Mouse (Mus musculus): ENCODE data around the gene Tenm4.

Gene Tenm4

DNA sequence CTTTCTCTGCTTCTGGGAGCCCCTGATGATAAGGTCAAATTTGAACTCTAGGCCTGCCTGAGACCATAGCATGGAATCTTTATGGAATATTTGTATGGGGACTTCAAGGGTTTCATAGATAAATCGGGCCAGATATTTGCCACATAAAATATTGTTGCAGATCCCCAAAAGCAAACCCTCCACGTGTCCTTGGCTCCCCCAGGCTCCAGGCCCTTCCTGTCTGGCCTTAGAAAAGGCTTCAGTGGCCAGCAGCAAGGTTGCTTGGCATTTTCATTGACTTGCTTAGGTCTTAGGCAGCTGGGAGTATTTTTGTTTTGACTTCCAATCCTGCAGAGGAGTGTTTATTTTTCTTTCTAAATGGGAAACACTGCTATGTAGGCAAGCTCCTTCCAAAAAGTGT is 477.6 kb downstream of the Tenm4 start:
- no peak for DNase-seq (ENCODE audit: low spot score)

DNA sequence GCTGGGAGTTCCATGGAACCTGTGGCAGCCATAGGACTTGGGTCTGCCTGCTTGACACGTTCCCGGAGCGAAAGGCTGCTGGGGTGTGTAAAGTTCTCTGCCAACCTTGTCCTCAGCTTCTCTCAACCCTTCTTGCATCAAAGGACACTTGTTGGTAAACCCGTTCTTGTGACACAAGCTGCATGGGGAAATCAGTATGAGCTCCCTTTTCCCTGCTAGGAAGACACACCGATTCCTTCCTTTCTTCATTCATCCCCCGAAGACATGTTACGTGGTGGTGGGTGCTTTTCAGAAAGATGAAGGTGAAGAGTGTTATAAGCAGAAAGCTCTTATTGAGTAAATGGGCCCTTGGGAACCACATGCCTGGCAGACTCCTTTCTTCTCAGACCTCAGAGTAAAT is 478.1 kb downstream of the Tenm4 start:
- DNase-seq (ENCODE audit: low spot score), result no peak

DNA sequence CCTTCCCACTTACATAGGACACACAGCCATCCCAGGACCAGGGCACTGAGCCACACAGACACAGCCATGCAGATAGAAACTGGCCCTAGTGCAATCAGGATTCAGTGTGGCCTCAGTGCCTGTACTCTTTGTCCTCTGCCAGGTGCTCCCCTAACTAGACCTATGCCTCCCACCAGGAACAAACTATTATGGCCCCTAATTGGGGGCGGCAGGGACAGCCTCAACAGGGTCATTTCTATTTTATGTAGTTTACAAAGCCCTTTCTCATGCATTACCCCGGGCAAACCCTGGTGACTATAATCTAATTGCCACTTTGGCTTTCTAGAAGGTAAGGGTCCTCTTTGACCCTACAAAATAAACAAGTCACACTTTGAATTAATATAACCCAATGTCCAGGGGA is 479.4 kb downstream of the Tenm4 start:
- DNase-seq (ENCODE audit: low spot score), result no peak

DNA sequence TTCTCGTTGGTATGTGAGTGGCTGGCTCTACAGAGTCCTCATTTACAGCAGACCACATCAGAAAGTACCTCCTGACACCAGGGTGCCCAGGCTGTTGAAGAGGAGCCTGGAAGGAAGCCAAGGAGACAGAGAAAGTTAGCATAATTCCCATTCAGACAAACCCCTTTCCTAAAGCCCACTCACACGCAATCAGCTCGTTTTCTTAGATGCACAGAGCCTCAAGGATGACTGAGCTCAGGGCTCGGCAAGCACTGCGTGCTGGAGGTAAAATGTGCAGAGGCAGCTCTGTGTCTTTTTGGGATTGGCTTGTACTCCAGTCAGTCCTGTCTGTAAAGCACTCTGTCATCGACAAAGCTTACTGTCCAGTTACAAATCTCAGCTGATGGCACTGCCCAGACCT is 480.0 kb downstream of the Tenm4 start:
- no peak for DNase-seq (ENCODE audit: low spot score)

DNA sequence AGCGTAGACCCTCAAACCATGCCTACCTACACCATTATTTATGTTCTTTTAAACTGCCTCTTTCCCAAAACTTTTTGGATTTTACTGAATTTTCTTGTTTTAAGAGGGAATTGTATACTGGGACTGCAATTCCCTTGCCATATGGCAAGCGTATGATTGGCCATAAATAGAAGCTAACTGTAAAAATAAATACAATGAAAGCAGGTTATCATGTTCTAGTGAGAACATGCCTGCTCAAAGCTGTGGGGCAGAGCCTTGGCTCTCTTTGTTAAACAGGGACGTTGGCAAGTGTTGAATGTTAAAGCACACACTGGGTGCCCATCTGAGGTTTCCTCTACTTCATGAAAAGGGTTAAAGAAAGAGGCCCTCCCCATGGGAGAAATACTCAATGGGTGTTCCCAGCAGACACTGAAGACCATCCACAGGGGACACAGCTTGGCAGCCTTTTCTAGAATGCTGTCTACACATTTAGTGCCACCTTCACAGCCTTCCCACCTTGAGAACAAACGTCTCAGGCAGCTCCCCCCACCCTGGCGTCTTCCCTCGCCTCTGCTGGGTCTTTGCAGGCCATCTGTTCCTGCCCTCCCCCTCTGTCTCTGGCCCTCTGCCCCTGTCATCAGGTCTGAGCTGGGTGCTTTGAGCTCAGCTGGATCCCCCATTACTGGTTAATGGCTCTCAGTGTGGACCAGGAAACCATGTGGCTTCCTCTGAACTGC is 480.7 kb downstream of the Tenm4 start:
- no peak for DNase-seq (ENCODE audit: low spot score)

DNA sequence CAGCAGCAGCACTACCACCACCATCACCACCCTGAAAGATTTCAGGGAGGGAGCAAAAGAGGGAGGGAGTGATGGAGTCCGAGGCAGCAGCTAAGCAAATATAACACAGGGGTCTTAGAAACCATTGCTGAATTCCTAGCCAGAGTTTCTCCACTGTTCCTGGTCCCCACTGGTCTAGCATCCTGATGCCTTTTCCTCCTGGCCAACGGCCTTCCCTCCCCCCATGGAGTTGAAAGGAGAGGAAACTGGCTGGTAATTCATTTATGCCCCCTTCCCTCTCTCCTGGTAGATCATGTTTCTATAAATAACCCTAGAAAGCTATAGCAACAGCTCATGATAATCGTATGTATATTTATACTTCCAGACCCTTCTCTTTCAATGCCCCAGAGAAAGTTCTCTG is 481.8 kb downstream of the Tenm4 start:
- no peak for DNase-seq (ENCODE audit: low spot score)

DNA sequence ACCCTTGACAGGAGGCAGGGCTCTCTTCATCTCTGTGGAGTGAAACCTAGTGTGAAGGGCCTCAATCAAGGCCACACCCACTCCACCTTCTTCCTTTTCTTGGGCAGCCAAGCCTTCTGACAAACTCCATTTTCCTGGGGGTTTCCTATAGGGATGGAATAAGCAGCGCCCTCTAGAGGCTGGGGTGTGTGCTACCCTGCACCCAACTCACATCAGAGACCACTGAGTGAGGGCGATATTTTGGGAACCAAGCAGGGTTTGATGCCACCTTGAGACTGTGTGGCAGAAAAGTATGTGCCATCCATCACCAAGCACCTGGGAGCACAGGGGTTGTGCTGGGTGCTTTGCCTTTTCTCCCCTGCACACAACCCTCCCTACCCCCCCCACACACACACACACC is 483.2 kb downstream of the Tenm4 start:
- DNase-seq (ENCODE audit: low spot score), result no peak

DNA sequence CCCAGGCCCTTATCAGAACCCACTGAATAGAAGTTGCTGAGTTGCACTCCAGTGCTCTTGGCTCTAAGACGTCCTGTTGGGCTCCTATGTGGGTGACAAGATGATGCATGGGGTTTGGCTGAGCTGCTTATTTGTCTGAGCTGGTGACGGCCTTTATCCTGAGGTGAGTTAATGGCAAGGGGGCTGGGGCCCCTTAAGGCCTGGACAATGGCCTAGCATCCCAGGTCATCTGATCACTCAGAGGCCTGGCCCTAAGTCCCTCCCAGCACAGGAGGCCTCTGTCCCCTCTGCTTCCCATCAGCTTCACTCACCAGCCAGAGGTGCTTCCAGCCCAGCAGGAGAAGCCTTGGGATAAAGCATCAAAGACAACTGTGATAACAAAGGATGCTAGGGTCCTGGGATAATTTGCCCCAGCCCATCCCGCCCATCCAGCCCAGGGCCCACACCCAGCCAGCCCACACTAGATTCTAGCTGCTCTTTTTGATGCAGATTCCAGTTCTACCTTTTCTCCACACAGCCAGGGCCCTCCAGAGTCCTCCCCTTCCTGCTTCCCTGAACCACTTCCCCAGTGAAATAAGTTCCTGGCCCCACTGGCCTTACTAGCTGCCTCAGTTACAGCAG is 484.2 kb downstream of the Tenm4 start:
- DNase-seq (ENCODE audit: low spot score), result no peak

DNA sequence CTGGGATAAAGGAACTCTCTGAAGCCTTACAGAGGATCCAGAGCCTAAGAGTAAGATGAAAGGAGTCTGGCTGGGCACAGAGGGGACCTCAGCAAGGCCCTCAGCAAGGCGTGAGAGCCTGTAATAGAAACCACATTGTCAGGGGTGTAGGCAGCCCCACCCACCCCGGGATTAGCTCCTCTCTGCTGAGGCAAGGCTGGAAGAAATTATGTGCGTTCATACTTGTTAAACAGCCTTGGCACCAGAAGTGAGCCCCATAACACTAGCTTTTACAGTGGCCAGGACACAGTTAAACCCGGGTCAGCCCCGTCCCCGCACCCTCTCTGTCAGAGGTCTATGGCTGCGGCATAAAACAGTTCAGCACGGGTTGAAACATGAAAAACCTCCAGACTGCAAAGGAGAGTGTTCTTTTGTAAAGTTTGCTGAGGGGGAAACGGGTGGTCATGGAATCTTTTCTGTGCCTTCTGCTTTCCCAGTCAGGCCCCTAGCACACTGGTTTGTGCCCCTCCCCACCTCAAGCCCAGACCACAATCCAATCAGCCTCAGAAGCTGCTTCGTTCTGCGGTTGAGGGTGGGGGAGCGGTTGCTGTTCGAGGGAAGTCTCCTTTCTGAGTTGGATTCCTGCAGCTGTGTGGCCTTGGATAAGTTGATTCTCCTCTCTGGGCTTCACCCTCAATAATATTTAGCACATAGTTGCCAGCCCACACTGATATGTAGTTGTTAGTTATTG is 486.2 kb downstream of the Tenm4 start:
- DNase-seq (ENCODE audit: low spot score), result no peak

DNA sequence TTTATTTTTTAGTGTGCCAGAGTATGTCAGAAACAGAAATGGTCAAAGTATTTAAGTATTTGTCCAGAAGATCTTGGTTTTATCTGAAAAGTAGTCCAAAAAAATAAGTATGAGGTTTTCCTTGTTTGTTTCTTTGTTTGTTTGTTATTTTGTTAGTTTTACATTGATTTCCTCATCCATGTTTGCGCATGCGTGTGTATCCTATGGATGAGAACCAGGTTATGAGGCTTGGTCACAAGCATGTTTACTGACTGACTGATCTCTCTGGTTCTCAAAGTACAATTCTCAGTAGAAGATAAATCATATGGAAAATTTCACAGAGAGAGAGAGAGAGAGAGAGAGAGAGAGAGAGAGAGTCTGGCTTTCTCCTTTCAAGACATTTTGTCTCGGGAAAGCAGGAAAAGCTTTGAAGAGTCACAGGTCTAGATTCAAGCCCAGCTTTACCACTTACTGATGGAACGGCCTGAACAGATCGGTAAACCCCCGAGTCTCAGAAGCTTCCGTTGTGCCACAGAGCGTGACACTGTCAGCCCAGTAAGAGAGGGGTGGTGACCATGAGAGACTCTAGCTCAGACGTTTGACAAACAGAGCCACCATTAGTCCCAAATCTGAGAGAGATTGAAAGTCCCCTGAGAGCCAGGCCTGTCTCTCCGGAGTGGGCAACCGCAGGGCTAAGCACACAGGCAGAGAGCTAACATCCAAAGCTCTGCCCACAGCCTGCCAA is 487.0 kb downstream of the Tenm4 start:
- DNase-seq (ENCODE audit: low spot score), result no peak

DNA sequence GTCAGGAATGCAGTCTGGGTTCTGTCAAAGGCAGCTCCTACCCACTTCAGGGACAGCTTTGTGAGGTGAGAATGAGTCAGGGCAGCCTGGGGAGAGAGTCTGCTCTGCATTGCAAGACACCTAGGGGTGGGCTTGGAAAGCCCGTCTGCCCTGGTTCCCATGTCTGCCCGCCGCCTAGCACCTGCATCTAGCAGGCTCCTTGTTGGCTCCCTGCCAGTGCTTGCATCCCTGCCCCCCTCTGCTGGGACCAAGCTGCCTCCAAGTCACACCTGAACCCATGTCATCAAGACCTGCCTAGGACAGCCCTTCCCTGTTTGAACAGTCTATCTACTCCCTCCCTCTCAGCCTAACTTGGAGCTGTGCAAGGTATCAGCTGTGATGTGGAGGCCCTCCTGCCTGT is 489.9 kb downstream of the Tenm4 start:
- DNase-seq (ENCODE audit: low spot score), result no peak

DNA sequence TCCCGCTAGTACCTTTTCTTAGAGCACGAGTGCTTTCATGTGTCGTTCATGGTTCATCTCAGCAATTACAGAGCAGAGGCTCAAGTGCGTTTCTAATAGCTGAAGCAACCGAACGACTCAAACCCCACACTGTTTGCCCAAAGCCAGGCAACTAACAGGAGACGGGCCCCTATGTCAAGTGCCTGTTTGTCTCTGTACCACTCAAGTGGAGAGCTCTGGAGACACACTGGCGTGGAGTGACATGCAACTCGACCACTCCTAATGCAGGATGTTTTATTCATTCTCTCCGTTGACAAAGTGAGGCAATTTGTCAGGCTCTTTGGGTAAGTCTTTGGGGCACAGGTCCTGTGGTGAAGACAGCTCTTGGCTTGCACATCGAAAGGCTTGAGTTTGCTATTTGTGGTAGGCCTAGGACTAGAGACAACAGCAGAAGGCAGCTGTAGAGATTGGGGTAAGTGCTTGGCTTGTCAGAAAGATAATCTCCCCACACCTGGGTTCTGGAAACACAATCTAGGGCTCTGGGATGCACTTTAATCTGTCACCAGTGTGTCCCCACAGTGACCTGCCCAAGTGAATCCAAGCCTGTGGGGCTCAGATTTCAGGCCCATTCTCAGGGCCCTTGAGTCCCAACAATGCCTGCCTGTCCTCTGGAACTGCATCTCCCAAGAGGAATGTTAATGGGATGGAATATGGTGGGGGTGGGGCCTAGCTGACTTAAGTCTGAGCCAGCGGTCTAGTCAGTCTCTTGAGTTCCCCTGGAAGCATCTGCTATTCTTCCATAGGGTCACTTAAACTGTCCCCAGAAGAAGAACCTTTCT is 490.5 kb downstream of the Tenm4 start:
- DNase-seq (ENCODE audit: low spot score), result no peak

DNA sequence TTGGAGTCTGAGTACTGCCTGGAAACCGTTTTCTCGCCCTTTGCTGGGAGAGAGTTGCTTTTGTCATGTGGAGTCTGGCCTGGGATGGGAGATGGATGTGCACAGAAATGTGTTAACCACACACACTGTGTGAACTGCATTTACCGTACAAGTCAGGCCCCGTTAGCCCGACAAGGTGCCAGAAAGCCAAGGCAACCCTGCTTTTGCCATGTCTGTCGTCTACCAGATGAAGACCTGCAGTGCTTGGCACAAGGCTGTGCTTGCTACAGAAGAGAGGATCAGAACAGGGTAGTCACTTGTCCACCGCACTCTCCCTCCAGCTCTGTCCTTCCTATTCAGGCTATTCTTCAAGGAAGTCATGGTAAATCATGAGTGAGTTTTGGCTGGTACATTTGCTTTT is 492.3 kb downstream of the Tenm4 start:
- no peak for DNase-seq (ENCODE audit: low spot score)

DNA sequence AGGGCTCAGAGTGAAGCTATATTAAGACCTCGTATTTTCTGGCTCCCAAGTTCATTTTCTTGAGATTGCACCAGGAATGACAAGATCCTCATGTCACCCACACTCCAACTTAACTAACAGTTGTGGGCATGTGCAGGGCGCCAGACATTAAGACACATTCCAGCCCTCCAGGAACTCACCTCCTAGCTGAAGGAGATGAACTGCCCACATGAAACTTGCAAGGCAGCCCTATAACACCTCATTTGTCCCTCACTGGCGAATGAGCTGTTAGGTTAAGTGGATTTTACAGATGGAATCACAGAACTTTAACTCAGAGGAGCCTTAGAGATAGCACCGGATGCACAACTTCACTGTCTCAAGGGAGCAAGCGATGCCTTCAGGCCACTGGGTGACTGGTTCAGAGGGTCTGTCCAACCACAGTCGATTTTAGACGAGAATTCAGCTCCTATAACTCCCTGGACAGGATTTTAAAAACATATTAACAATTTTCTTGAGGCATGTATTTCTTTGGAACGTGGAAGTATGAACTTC is 495.4 kb downstream of the Tenm4 start:
- no peak for DNase-seq (ENCODE audit: low spot score)

DNA sequence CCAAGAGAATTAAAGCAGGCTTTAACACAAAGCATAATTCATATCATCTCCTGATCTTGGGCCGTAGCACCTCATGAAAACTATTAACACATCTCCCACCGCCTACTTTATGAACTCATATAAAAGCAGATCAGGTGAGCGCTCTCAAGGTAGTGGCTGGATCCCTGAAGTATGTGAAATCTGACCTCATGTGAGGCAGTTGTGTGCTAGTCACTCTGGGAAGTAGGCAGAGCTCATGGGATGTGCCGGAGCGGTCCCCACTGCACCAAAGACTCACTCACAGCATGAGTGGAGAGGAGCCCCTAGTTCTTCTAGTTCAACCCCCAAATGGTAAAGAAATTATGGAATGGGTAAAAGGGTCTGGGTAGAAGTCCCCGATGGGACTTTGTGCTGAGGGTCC is 496.6 kb downstream of the Tenm4 start:
- DNase-seq (ENCODE audit: low spot score), result no peak

DNA sequence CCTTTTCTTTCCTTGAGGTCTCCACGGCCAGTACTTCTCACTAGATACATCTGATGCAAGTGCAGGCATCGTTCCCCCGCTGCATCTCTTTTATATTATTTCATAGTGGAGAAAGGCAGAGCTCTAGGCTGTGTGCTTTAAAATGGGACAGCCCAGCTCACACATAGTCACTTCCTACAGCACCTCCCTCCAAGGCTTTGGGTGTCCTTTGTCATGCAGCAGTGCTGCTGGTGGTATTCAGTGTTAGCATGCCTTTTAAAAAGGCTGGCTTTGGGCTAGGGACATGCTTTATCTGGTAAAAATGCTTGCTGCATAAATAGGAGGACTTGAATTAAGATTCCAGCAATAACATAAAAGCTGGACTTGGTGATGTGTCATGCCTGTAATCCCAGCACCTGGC is 499.0 kb downstream of the Tenm4 start:
- no peak for DNase-seq (ENCODE audit: low spot score)

DNA sequence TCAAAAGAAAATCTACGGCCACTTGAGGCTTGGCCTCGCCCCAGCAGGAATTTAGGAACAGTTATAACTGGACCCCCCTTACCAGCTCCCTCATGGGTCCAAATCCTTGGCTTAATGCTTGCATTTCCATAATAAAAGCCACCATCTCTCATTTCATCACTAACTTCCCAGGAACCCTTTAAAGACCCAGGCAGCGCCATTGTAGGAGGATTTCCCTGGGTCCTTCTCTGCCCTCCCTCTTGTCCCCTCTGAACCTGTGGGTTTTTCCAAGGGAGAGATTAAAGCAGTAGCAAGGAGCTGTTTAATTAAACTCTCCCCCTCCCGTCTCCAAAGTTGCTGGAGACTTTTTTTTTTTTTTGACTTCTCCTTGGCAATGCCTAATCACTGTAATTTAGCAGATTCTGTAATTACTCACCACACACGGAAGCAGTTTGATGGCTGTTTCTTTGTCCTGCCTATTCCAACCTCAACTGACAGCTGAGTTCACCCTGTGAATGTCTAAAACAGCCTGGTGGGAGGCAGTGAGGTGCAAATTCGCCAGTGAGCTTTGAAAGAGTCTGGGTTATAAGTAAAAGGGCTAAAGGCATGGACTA is 501.4 kb downstream of the Tenm4 start:
- DNase-seq (ENCODE audit: low spot score), result no peak

DNA sequence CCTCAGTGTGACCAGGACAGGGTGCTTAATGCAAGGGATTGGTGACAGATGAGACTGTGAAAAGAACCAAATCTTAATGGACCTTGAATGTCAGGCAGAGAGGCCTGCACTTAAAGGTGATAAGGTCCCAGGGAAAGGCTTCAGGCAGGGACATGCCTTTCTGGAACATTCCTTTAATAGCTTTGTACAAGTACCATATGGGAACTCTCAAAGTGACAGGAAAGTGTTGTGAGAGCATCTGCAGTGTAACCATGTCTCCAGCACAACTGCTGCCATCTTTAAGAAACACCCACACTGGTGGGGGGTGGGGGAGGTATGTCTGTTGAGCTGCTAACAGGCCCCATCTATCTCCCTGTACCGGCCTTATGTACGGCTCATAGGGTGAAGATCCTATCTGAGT is 506.0 kb downstream of the Tenm4 start:
- peak; percentile 64 for DNase-seq (ENCODE audit: low spot score)

DNA sequence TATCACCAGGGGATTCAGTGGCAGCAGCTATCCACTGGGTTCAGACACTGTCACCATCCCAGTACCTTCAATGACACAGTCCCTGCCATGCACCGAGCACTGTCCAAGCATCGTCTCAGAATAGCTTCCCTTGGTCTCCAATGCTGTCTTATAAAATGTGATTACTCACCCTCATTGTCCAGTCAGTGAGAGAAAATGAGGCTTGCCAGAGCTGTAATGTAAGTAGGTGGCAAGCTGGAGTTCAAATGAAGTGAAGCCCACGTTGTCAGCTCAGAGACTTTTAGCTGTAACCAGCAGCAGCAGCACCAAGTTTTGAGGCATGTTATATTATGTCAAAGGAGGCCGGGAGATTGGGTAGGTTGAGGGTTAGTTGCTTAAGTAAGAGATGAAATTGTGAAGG is 507.2 kb downstream of the Tenm4 start:
- no peak for DNase-seq (ENCODE audit: low spot score)

DNA sequence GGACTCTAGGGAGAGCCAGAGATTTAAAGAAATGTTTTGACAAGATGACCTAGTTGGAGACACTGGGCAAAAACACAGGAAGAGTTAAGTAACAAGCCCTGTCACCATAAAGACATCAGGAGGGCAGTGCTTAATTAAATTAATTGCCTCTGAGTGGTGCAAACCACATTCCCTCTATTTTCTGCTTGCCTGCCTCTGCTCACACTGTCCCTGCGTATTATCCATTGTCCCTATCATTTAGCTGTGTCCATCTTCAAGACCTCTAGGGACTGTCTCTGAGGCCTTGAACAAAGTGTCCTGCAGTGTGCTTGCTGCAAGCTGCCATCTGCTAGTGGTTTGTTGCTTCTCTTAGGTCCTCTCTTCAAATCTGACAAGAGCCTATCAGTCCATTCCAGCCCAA is 508.7 kb downstream of the Tenm4 start:
- no peak for DNase-seq (ENCODE audit: low spot score)

DNA sequence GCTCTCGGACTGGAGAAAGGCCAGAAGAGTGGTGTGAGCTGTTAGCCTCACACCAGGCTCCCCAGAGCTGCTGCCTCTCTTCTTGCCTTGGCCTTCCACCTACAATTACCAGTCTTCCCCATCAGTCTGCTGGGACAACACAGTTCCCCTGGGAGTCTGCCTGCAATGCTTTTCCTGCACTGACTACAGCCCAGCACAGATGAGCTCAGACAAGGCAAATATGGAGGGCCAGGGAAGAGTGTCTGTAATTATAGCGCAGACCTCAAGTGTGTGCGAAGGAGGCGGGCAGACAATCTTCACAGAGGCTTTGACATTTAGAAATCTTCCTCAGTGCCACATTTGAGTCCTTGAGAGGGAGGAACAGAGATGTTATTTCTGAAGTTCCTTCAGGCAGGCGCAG is 509.4 kb downstream of the Tenm4 start:
- peak; percentile 25 for DNase-seq (ENCODE audit: low spot score)
